Mouse (Mus musculus) lung, adult 18-20 months (tissue): ENCODE data around the gene Nbr1.
"Not testable (repeated sequence)": the region's sequence is repeated elsewhere in the genome, so short reads cannot be mapped to it uniquely, and the experiment has no call there.

Experiments
- DNase-seq, 2 experiments: peaks; one replicate each; pipeline ENCODE4 v3.0.0; 2022; ENCODE audit warnings: mixed read lengths in 2 of 2

The Nbr1 gene

GRCm38 (mm10) chr11:101583205-101583604 is 31.3 kb downstream of the Nbr1 start:
- no peak for DNase-seq

- not testable (repeated sequence) for DNase-seq
These were observed 33.1 kb downstream of the Nbr1 start for GRCm38 (mm10) chr11:101585031-101585430.

- no peak for DNase-seq
These were observed 33.9 kb downstream of the Nbr1 start for GRCm38 (mm10) chr11:101585805-101586204.

- DNase-seq = peak; percentile 36 to 52
These were observed 35.7 kb downstream of the Nbr1 start for GRCm38 (mm10) chr11:101587676-101588075.

GRCm38 (mm10) chr11:101588868-101589267 is 36.9 kb downstream of the Nbr1 start:
- DNase-seq = no peak

GRCm38 (mm10) chr11:101589444-101589843 is 37.5 kb downstream of the Nbr1 start:
- DNase-seq = peak; percentile 49 to 51

- no peak for DNase-seq
These were observed 38.2 kb downstream of the Nbr1 start for GRCm38 (mm10) chr11:101589989-101590624.

GRCm38 (mm10) chr11:101599156-101599555 is 47.2 kb downstream of the Nbr1 start, which contains the start of gene Gm11634:
TSS of gene Gm11634 (minus strand) at chr11:101599256.
- DNase-seq = no peak

- DNase-seq = peak; percentile 21 to 59
These were observed 50.5 kb downstream of the Nbr1 start for GRCm38 (mm10) chr11:101602491-101602890.

GRCm38 (mm10) chr11:101604116-101604515 is 52.2 kb downstream of the Nbr1 start:
- no peak for DNase-seq

- peak; percentile 79 to 83 for DNase-seq
These were observed 52.8 kb downstream of the Nbr1 start for GRCm38 (mm10) chr11:101604531-101605453.

- DNase-seq = not testable (repeated sequence)
These were observed 55.2 kb downstream of the Nbr1 start for GRCm38 (mm10) chr11:101607134-101607533.

- no peak for DNase-seq
These were observed 58.5 kb downstream of the Nbr1 start for GRCm38 (mm10) chr11:101610445-101610844.

- no peak for DNase-seq
These were observed 61.6 kb downstream of the Nbr1 start for GRCm38 (mm10) chr11:101613596-101613995.

- DNase-seq = no peak
These were observed 62.2 kb downstream of the Nbr1 start for GRCm38 (mm10) chr11:101614116-101614515.

- DNase-seq = no peak
These were observed 63.4 kb downstream of the Nbr1 start for GRCm38 (mm10) chr11:101615380-101615779.

GRCm38 (mm10) chr11:101616104-101616503 is 64.2 kb downstream of the Nbr1 start:
- DNase-seq = no peak

- DNase-seq = no peak
These were observed 65.2 kb downstream of the Nbr1 start for GRCm38 (mm10) chr11:101616948-101617767.

- DNase-seq = peak; percentile 24 to 58
These were observed 65.9 kb downstream of the Nbr1 start for GRCm38 (mm10) chr11:101617849-101618248.

- DNase-seq = no peak
These were observed 66.6 kb downstream of the Nbr1 start for GRCm38 (mm10) chr11:101618596-101618995.

GRCm38 (mm10) chr11:101620022-101620655 is 68.2 kb downstream of the Nbr1 start:
- not testable (repeated sequence) for DNase-seq

GRCm38 (mm10) chr11:101626649-101626994 is 74.7 kb downstream of the Nbr1 start:
- DNase-seq = no peak
